Mouse (Mus musculus) heart, postnatal 36 days (tissue): Measurements from ENCODE around the gene Gstp1. TPM values are rescaled to one million over a fixed set of nuclear protein-coding genes. Genes with fewer than 3 reads are reported as not detected.
A peak's percentile ranks its signal among the peaks of the same experiment; 100 is the strongest.

Source experiments
- DNase-seq, 2 experiments: peaks; one replicate each; pipeline ENCODE4 v3.0.0; 2021 to 2022
- intact Hi-C: fragments of 180-260 bp; cut with DNase I; formaldehyde crosslinking; loops from one replicate; pipeline ENCODE4 v1.15.1; 2025
- total RNA-seq, 2 experiments: library from RNA; stranded (reverse); gene quantifications; 2 replicates each; pipeline ENCODE4 v1.2.3; 2021

Gene Gstp1
- total RNA-seq, 2 experiments from 2014 or later, result 339 to 350 TPM

GRCm38 (mm10) chr19:4003641-4004040 is 34.1 kb downstream of the Gstp1 start:
- DNase-seq, result no peak
- intact Hi-C loops, result no loop called here

- no peak for DNase-seq
Observed at GRCm38 (mm10) chr19:4003112-4003511, 34.7 kb downstream of the Gstp1 start, which contains the start of gene Doc2g. Doc2g (plus strand) TSS chr19:4003313.

GRCm38 (mm10) chr19:4001752-4002151 is 36.0 kb downstream of the Gstp1 start:
- DNase-seq, result no peak
- intact Hi-C loops, result loop anchor here (1.0 kb wide), 1 partner anchor 10 kb away; no protein-coding TSS in a partner anchor

More at GRCm38 (mm10) chr19:4003112-4003511, 34.7 kb downstream of the Gstp1 start, which contains the start of gene Doc2g:
- intact Hi-C loops, result no loop called here

- intact Hi-C loops, result loop anchor here (1.0 kb wide), 1 partner anchor 10 kb away; no protein-coding TSS in a partner anchor
- DNase-seq, result no peak
Observed at GRCm38 (mm10) chr19:4000949-4001525, 36.7 kb downstream of the Gstp1 start.

DNA sequence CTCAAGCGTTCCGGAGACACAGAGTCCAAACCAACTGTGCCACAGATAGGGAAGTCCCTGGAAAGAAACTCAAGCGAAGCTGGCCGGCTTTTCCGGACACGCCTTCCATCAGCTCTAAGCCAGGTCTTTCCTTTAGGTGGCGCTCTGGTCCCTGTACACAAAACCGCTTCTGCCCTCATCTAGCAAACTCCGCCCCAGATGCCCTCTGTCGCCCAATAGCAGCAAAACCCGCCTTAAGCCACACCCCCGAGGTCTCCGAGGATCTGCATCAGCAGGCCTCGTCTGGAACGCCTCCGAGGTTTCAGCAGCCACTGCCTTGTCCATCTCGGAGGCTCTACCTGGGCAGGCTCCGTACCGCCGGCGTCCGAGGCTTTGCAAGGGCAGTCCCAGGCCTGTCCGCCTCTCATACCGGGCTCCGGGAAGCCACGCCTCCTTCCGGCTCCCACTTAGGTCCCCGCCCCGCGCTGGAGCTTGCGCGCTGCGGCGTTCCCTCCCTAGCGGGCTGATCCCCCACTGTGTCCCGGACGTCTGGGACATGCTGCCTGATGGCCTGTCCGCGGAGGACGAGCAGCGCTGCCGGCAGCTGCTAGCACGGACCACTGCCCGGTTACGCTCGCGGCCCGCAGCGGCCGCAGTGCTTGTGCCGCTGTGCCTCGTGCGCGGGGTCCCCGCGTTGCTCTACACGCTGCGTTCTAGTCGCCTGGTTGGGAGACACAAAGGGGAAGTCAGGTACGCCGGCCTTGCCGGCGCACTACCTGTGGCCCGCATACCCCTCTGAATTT is 37.5 kb downstream of the Gstp1 start, which contains the start of the genes Nudt8 and Gm49405:
Gene Nudt8 (plus strand): TSS at position 462 of the 782 bp plus-strand sequence.
Gene Gm49405 (plus strand): TSS at position 508 of the 782 bp plus-strand sequence.
- peak; percentile 93 to 99 for DNase-seq
- intact Hi-C loops, result no loop called here

- DNase-seq, result no peak
- intact Hi-C loops, result no loop called here
Observed at GRCm38 (mm10) chr19:3999121-3999730, 38.6 kb downstream of the Gstp1 start.

- intact Hi-C loops, result no loop called here
Observed at GRCm38 (mm10) chr19:3998335-3998734, 39.5 kb downstream of the Gstp1 start.

GRCm38 (mm10) chr19:3997231-3997630 is 40.6 kb downstream of the Gstp1 start:
- DNase-seq, result no peak
- intact Hi-C loops, result no loop called here

More at GRCm38 (mm10) chr19:3998335-3998734, 39.5 kb downstream of the Gstp1 start:
- DNase-seq, result no peak

DNA sequence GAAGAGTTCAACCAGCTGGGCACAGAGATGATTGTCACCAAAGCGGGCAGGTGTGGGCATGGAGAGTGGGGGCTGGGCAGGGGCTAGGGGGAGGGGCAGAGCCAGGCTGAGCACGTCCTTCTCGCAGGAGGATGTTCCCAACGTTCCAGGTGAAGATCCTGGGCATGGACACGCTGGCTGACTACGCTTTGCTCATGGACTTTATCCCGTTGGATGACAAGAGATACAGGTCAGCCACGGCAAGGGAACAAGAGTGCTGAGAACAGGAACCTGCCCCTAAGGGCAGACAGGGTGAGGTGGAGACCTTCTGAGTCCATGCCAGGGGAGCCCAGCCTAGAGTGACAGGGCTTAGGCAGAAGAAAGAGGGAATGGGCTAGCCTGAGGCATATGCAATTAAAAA is 41.0 kb downstream of the Gstp1 start:
- no peak for DNase-seq
- intact Hi-C loops, result no loop called here

DNA sequence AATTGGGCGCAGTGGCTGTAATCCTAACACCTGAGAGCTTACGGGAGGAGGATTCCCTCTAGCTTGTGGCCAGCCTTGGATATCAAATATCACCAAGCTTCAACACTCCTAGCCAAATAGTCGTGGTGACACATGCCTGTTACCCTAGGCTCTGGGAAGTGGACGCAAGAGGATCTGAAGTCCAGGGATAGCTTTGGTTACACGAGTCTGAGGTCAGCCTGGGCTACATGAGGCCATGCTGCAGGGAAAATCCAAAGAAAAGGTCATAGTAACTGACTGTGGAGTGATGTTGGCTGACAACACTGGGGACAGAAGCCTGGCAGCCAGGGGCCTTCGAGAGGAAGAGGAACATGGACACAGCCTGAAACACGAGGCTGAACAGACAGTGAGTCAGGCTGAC is 41.7 kb downstream of the Gstp1 start:
- intact Hi-C loops, result no loop called here
- DNase-seq, result no peak

GRCm38 (mm10) chr19:3995505-3995904 is 42.3 kb downstream of the Gstp1 start:
- DNase-seq, result no peak
- intact Hi-C loops, result no loop called here

- intact Hi-C loops, result no loop called here
- DNase-seq, result no peak
Observed at GRCm38 (mm10) chr19:3994932-3995331, 42.9 kb downstream of the Gstp1 start.

DNA sequence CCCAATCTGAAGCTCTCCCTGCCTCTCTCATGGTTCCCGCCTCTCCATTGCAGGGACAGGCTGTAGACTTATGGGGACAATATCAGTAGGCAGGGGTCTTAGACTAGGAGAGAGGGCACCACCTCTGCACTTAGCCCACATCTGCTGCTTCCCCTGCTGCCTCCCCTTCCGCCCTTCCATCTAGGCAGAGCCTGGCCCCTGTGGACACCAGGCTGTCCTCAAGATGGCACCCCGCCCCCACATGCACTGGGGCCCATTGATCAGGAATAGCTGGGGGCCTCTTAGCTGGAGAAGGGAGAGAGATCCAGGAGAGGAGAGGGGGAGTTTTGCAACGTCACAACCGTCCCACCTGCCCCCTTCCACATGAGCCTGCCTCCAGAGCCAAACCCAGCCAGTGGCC is 45.4 kb downstream of the Gstp1 start, which contains the start of gene Tbx10:
Gene Tbx10 (plus strand): TSS at position 337 of the 400 bp plus-strand sequence.
- intact Hi-C loops, result no loop called here
- DNase-seq, result no peak

GRCm38 (mm10) chr19:3991966-3992365 is 45.8 kb downstream of the Gstp1 start:
- DNase-seq, result no peak
- intact Hi-C loops, result no loop called here

GRCm38 (mm10) chr19:3991562-3991961 is 46.2 kb downstream of the Gstp1 start:
- DNase-seq, result no peak
- intact Hi-C loops, result no loop called here

GRCm38 (mm10) chr19:3990804-3991203 is 47.0 kb downstream of the Gstp1 start:
- intact Hi-C loops, result no loop called here
- DNase-seq, result no peak

DNA sequence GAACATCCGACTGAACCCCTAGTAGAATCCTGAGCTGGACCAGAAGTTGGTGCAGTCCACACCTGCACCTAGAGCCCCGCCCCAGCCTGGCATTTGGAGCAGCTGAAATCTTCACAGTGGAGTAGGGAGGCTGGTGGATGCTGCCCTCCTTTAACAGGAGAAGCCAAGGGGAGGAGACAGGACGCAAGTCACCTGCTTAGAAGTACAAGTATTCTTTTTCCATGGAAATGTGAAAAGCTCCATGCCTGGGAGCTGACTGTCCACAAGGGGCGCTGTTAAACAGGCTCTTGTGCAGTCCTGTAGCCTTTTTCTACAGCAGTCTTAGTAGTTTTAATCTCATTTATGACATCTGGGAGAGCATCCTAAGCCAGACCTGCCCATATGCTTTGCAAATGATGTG is 49.0 kb downstream of the Gstp1 start:
- intact Hi-C loops, result no loop called here

GRCm38 (mm10) chr19:3988066-3988465 is 49.7 kb downstream of the Gstp1 start:
- intact Hi-C loops, result no loop called here
- DNase-seq, result no peak

More for the DNA sequence above, 49.0 kb downstream of the Gstp1 start:
- no peak for DNase-seq

- peak; percentile 86 to 87 for DNase-seq
- intact Hi-C loops, result no loop called here
Observed at GRCm38 (mm10) chr19:3986334-3986733, 51.5 kb downstream of the Gstp1 start, which contains the start of gene Acy3. Acy3 (plus strand) TSS chr19:3986570.
